Mouse (Mus musculus): ENCODE measurements around the gene Gm20388.

DNA sequence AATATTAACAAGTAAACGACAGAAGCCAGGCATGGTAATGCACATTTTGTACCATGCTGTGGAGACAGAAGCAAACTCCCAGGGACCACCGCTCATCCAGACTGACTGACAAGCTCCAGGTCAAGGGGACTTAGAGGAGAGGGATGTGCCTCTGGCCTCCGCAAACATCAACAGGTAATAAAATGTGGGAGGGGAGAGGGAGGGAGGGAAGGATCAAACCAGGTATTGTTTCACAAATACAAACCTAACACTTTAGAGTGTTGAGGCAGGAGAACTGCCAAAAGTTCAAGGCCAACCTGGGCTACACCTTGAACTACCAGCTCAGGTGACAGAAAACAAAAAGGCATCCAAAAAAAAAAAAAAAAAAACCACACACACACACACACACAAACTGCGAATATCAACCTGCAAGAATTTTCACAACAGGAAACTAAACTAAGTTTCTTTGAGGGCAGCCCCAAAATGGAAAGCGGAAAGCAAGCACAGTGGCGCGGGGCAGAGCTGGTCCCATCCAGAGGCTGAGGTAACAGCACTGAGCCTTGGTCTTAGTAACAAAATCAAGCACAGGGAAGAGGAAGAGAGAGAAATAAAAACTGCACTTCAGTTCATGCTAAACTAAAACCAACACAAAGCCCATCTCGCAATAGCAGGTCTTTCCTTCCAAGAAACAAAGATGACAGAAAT, 3076.0 kb downstream of the Gm20388 start:
- no peak for TF ChIP-seq CTCF (IDR thresholded peaks at IDR 0.05; ENCODE audit: low read depth, low read length)
- no peak for TF ChIP-seq TAL1 (conservative IDR thresholded peaks at IDR 0.05; ENCODE audit: low read depth, low read length)
- TF ChIP-seq POLR2AphosphoS5 (IDR thresholded peaks at IDR 0.05; ENCODE audit: insufficient replicate concordance, low read depth, low read length), result no peak

All from G1E (cell line).